Mouse (Mus musculus): ENCODE measurements around the gene Ctsz.

Gene Ctsz

DNA sequence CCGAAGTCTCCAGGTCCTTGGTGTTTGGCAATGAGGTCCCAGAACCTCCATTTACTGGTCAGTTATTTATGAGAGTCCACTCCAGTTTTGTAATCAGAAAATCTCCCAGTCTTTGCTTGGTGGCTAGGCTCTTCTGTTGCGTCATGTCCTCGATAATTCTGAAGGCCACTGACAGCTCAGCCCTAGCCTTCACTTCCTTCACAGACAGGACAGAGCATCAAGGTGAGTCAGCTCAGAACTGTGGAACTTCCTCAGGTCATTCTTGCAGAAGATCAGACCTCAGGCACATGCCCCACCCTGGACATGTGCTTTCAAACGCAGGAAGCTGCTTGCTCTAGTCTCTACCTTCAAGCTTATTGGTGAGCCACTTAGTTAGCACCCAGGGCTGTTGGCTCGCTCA lies 45.5 kb downstream of the Ctsz start:
- no peak for DNase-seq (ENCODE audit: low spot score)

DNA sequence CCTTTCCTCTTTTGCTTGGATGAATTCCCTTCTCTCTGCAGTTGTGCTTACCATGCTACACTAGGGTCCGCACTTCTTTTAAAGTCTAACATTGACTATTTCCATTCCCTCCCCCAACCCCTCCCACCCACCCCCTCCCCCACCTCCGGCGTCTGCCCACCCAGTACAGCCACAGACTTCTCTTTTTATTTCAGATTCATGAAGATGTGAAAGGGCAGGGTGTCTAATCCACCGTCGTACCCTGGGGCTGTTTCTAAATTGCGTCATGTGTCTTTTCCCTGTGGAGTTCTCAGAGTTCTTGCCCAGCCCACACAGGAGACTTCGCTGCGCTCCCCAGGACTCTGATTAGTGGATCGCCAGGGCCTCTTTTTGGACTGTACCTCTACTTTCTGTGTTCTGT lies 46.3 kb downstream of the Ctsz start:
- DNase-seq (ENCODE audit: low spot score), result no peak

DNA sequence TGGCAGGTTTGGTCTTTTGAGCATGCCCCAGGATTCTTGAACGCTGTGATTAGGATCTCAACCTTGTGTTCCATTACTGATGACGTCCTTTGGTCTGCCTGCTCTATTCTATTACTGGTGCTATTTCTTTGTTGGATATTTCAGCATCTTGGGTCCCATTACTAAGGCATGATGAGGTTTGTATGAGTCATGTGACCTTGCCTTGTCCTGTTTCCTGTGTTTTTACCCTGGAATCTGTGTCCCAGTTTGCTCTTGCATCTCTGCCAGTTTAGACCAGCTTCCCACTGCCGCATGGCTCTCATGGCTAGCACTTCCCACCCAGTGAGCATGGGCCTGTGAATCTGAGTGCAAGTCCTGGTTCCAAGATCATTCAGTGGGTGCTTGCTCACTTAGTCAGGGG lies 46.9 kb downstream of the Ctsz start:
- no peak for DNase-seq (ENCODE audit: low spot score)

DNA sequence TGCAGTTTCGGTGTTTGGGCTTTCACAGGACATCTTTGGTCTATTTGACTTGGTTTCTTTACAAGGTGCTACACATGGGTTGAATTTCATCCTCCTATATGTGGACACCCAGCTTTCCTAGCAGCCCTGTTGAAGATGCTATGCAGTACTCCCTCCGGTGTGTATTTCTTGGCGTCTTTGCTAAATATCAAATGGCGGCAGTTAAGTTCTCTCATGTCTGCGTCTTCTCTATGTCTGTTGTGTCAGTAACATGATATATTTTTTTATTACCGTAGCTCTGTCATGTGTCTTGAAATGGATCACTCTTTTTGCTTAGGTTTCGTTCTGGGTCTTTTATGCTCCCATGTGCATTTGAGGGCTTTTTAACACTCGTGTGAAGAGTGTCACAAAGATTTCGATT lies 57.8 kb downstream of the Ctsz start:
- no peak for DNase-seq (ENCODE audit: low spot score)

All from ovary, postnatal 10 days (tissue).